Mouse (Mus musculus) CD4-positive, CD25-positive, alpha-beta regulatory T cell, adult 4 months (primary cell): ENCODE results near the gene Rgs3. TPM values are rescaled to one million over a fixed set of nuclear protein-coding genes. Genes with fewer than 3 reads are reported as not detected.

ENCODE experiments used
- polyA plus RNA-seq, 2 experiments: library from polyadenylated mRNA; unstranded; fragments of 100-300 nt; shearing (Covaris generic); gene quantifications; one replicate each; pipeline ENCODE4 v1.2.1; 2017

Rgs3 gene
- polyA plus RNA-seq, 2 experiments from 2014 or later: 50.0 to 66.9 TPM

Other genes starting within 250 kb of the Rgs3 start
- 10 to 100 TPM; 41.5 to 49.5 TPM for gene Fkbp15, start 199.3 kb upstream of the Rgs3 start, polyA plus RNA-seq
- 10 to 100 TPM in 1 of 2 experiments, 1 to 10 TPM in 1; 7.3 to 11.7 TPM for gene Slc31a1, start 199.1 kb upstream of the Rgs3 start, polyA plus RNA-seq
- gene Cdc26, start 151.2 kb upstream of the Rgs3 start, polyA plus RNA-seq: 10 to 100 TPM; 72.0 to 90.4 TPM
- 10 to 100 TPM; 20.3 to 28.5 TPM for gene Prpf4, start 151.1 kb upstream of the Rgs3 start, polyA plus RNA-seq
- under 1 TPM in 1 of 2 experiments, not detected in 1; 0.52 TPM for gene Rnf183, start 124.6 kb upstream of the Rgs3 start, polyA plus RNA-seq
- gene Wdr31, start 89.0 kb upstream of the Rgs3 start, polyA plus RNA-seq: under 1 TPM; 0.56 to 0.82 TPM
- gene Bspry, start 79.8 kb upstream of the Rgs3 start, polyA plus RNA-seq: 1 to 10 TPM in 1 of 2 experiments, under 1 TPM in 1; 0.73 to 1.5 TPM
- gene Hdhd3, start 56.4 kb upstream of the Rgs3 start, polyA plus RNA-seq: 1 to 10 TPM in 1 of 2 experiments, under 1 TPM in 1; 0.81 to 1.3 TPM
- 10 to 100 TPM; 57.8 to 78.7 TPM for gene Alad, start 39.9 kb upstream of the Rgs3 start, polyA plus RNA-seq
- 10 to 100 TPM; 27.5 to 27.7 TPM for gene Pole3, start 34.8 kb upstream of the Rgs3 start, polyA plus RNA-seq
- not detected for gene 4933430I17Rik, start 34.5 kb upstream of the Rgs3 start, polyA plus RNA-seq